Mouse (Mus musculus): ENCODE data around the gene Bzw1. TPM values are rescaled to one million over a fixed set of nuclear protein-coding genes. Genes with fewer than 3 reads are reported as not detected.

Bzw1 gene
- polyA plus RNA-seq, 1 experiment = 69.3 TPM

- no peak for DNase-seq (ENCODE audit: low spot score)
Measured at GRCm38 (mm10) chr1:58396179-58396578, 3.5 kb downstream of the Bzw1 start.

DNA sequence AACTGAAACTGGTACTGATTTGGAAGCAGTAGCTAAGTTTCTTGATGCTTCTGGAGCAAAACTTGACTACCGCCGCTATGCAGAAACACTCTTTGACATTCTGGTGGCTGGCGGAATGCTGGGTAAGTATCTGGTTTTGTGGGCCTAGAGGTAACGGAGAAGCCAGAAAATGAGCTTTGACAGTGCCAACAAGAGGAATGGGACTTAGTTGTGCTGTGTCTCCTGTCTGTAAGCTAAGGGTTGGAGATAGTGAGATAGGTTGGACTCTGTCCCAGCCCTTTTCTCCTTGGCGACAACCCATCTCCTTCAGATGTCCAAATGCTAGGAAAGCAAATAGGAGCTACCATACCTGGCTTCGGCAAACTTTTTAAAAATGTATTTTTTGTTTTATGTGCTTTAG lies 5.0 kb downstream of the Bzw1 start:
- no peak for DNase-seq (ENCODE audit: low spot score)

DNA sequence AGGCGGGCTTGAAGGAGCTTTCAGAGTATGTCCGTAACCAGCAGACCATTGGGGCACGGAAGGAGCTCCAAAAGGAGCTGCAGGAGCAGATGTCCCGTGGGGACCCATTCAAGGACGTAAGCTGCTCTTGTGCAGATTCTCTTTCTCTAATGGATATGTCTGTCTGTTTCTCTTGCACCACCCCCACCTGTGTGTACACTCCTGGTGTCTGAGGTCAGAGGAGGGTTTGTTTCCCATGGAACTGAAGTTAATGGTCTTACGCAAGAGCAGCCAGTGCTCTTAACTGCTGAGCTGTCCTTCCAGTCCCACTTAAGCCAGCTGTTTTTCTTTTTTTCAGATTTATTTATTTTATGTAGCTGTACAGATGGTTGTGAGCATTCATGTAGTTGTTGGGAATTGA lies 8.7 kb downstream of the Bzw1 start:
- no peak for DNase-seq (ENCODE audit: low spot score)

DNA sequence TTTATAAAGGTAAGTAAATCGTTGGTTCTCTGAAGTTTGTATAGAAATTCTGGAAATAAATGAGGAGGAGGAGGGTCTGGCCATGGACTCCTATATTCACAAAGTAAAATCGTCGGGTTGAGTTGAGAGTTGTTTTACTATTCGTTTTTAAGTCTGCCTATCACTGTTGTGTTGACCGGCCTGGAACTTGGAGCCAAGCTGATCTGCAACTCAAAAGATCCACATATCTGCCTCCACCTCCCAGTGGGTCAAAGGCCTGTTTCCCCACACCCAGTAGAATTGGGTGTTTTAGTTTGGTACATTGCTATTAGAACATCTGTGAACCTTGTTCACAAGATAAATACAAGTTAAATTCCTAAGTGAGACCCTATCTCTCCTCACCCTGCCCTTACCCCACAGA lies 11.0 kb downstream of the Bzw1 start:
- DNase-seq (ENCODE audit: low spot score) = no peak

DNA sequence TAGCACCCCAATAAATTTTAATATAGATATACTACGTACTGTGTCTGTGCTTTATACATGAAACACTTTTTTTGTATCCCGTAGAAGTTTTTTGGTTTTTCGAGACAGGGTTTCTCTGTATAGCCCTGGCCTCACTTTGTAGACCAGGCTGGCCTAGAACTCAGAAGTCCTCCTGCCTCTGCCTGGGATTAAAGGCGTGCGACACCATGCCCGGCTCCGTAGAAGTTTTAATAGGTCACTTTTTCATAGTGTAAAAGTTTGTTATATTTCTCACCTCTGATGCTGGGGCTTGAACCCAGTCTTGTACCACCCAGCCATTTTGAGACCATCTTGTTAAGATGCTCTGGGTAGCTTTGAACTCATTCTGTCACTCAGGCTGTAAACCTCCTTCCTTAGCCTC lies 14.6 kb downstream of the Bzw1 start:
- DNase-seq (ENCODE audit: low spot score) = no peak

DNA sequence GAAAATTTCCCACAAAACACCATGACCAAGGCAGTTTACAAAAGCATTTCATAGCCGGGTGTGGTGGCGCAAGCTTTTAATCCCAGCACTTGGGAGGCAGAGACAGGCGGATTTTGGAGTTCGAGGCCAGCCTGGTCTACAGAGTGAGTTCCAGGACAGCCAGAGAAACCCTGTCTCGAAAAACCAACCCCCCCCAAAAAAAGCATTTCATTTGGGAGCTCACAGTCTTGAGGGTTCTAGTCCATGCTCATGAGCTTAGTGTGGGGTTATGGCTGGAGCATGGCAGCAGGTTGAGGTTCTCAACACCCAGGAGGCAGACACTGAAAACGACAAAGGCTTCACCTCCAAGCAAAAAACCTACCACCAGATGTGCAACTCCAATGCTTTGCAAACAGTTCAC lies 15.4 kb downstream of the Bzw1 start:
- DNase-seq (ENCODE audit: low spot score) = no peak

DNA sequence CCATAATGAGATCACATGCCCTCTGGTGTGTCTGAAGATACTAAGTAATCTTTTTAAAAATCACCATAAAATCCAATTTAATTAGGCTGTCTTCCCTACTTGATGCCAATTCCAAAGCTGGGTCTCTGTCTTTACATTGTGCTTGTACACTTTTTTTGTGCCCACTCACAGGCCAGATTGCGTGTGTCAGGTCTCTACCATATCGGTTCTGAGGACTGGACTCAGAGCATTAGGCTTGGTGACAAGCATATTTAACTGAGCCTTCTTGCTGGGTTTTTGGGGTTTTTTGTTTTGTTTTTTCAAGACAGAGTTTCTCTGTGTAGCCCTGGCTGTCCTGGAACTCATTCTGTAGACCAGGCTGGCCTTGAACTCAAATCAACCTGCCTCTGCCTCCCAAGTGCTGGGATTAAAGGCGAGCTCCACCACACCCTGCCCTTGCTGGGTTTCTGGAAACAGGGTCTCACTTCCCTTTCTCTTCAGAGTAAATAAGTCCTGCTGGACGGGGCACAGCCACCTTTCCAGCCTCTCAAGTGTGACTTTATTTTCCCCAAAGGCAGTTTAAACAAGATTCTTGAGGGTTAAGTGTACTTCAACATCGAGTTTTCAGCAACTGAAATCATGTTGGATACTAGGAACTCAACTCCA lies 17.0 kb downstream of the Bzw1 start:
- DNase-seq (ENCODE audit: low spot score) = no peak

DNA sequence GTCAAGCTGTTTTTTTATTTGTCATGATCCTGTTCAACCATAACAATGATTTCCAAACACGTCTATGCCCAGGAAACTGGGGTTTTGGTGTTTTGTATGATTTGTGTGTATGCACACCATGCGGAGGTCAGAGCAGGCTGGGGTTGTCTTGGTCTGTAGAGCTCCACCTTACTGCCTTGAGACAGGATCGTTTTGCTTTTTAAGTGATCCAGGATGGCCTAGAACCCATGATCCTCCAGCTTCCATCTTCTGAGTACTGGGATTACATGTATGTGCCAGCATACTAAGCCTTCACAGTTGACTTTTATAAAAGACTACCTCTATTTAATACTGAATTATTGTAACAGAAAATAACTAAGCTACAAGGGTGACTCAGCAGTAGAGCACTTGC lies 17.5 kb downstream of the Bzw1 start:
- DNase-seq (ENCODE audit: low spot score) = no peak

DNA sequence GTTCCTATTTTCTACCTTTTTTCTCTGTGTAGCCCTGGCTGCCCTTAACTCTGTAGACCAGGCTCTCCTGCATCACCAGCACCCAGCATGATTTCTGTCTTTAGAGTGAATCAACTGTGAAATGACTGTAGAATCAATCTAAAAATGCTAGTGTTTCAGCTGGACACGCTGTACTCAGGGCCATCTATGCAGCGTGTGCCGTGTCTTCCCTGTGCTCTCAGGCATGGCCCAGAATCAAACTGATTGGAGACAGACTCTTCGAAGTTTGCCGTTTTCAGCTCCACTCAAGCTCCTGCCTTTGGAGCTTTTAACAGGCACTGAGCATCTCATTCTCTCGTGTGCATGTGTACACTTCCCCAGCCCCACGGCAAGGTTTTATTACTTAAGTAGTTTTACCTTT lies 18.1 kb downstream of the Bzw1 start:
- DNase-seq (ENCODE audit: low spot score) = no peak

DNA sequence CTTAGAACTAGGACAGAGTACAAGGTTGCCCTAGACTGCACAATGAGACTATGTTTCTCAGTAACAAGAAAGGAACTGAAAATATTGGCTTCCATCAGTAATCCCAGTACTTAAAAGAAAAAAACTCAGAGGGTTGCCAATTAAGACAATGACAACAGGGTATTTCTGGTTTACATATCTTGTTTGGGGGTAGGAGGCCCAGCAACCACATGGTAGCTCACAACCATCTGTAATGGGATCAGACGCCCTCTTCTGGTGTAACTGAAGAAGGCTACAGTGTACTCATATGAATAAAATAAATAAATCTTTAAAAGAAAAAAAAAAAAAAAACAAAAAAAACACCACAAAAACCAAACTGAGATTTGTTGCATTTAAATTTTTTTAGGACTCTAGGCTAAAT lies 22.7 kb downstream of the Bzw1 start:
- no peak for DNase-seq (ENCODE audit: low spot score)

GRCm38 (mm10) chr1:58416048-58416447 lies 23.4 kb downstream of the Bzw1 start:
- DNase-seq (ENCODE audit: low spot score) = no peak

GRCm38 (mm10) chr1:58420032-58420431 lies 27.3 kb downstream of the Bzw1 start:
- DNase-seq (ENCODE audit: low spot score) = no peak

DNA sequence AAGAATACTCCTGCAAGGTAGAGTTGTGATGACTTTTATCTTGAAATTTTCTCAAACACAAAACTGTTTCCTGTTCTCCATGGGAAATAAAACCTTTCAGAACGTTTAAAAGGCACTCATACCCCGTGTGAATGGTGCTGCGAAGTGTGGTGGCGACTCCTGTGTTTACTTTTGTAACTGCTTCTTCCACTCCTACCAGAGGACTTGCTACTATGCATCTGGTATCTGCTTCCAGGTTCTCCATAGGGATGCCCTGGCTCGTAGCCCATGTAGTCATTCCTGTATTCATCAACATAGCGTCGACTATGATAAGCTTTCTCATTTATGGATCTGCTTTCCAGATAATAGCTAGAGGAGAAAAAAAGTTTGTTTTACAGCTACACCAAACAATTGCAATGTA lies 28.3 kb downstream of the Bzw1 start:
- DNase-seq (ENCODE audit: low spot score) = no peak

- no peak for DNase-seq (ENCODE audit: low spot score)
Measured at GRCm38 (mm10) chr1:58422879-58423278, 30.2 kb downstream of the Bzw1 start.

DNA sequence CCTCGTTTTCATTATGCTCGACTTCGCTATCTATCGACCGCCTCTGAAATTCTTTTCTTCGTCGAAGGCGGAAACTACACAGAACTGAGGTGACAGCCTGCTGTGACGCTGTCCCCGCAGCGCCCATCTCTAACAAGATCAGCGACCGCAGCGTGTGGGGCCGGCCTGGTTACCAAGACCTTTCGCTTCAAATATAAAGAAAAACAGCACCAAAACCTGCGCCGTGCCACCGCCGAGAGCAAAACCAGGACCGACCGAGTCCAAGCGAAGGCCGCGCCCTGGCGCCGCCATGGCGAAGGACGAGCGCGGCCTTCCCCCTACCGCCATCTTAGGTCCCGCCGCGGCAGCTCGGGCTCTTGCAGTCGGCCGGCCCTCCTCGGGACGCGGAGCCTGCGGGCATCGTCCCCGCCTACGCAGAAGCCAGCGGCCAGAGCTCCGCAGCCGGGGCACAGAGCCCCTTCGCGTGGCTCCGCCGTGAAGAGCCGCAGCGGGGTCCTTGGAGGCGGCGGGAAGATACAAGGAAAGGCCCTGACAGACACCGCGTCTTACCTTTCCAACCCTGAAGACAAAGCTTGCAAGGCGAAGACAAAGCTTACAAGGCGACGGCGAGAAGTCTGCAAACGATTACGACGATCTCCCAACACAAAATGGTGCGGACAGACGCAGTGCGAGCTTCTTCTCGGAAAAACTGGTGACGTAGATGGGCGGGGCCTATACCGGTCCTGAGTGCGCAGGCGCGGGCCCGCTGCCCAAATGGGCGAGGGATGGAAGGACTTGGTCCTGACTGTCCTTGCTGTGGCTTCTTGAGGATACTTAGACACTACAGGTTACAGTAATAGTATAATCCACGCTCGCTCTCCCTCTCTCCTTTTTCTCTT lies 30.9 kb downstream of the Bzw1 start, which contains the start of gene Clk1:
Clk1 (minus strand) TSS at position 696 of the 878 bp plus-strand sequence.
- peak; percentile 94 for DNase-seq (ENCODE audit: low spot score)

GRCm38 (mm10) chr1:58424551-58424950 lies 31.9 kb downstream of the Bzw1 start:
- DNase-seq (ENCODE audit: low spot score) = no peak

DNA sequence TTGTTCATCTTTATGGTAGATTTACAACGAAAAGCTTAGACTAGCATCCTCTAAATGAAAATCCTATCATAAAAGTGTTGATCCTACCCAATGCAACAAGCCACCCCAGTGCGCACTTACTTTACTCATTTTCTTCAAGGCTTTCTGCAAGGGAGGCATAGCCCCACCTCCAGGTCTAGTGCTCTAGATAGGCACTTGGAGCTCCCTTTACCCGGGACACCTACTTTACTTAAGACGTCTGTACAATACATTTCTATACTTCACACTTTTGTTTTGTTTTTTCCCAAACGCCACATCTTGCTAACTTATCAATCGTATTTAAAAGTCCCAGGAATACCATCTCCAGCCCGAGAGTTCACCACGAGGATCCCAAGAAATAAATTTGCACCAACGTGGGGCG lies 52.0 kb downstream of the Bzw1 start:
- DNase-seq (ENCODE audit: low spot score) = no peak

- peak; percentile 74 for DNase-seq (ENCODE audit: low spot score)
Measured at GRCm38 (mm10) chr1:58445143-58445722, 52.5 kb downstream of the Bzw1 start, which contains the start of the genes Nif3l1 and Ppil3. Nif3l1 (plus strand) TSS chr1:58445151. Ppil3 (minus strand) TSS chr1:58445486.

GRCm38 (mm10) chr1:58445861-58446260 lies 53.2 kb downstream of the Bzw1 start:
- DNase-seq (ENCODE audit: low spot score) = no peak

GRCm38 (mm10) chr1:58447766-58448165 lies 55.1 kb downstream of the Bzw1 start:
- no peak for DNase-seq (ENCODE audit: low spot score)

DNA sequence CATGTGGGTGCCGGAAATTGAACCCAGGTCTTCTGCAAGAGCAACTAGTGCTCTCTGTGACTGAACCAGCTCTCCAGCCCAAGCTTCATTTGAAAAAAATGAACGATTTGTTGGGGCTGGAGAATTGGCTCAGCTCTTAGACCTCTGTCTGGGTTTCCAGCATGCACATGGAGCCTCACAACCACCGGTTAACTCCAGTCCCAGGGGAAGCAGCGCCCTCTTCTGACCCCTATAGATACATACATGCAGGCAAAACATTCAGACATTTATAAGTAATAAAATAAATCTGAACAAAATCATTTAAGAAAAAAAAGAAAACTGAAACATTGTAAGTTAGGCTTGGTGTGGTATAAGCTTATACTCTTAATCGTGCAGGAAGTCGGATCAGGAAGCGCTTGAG lies 55.7 kb downstream of the Bzw1 start:
- no peak for DNase-seq (ENCODE audit: low spot score)

- no peak for DNase-seq (ENCODE audit: low spot score)
Measured at GRCm38 (mm10) chr1:58454316-58454715, 61.6 kb downstream of the Bzw1 start.

Data from urinary bladder, adult 2 months (tissue).